Mouse (Mus musculus) CH12.LX (cell line): ENCODE measurements around the gene Acadl. TPM values are rescaled to one million over a fixed set of nuclear protein-coding genes. Genes with fewer than 3 reads are reported as not detected.

Source experiments
- DNase-seq: peaks from one replicate; pipeline ENCODE4 v3.0.0-alpha.2; 2013; ENCODE audit errors: extremely low read depth
- H3K27ac ChIP-seq: 2 replicates; pipeline ENCODE4 v1.5.1; 2012; ENCODE audit warnings: low read depth, mild to moderate bottlenecking, control low read depth, moderate library complexity; ENCODE audit not compliant: insufficient read depth
- H3K27me3 ChIP-seq: replicated peaks from 2 replicates; pipeline ENCODE3; 2012; ENCODE audit warnings: inconsistent platforms
- H3K36me3 ChIP-seq, 2 experiments: replicated peaks in 1 of 2; 2 replicates each; pipeline versions ENCODE3 to v1.6.1; 2012; ENCODE audit warnings: inconsistent platforms in 1 of 2, low read length in 1 of 2, mild to moderate bottlenecking in 1 of 2, mixed read lengths in 1 of 2, moderate library complexity in 1 of 2; ENCODE audit not compliant: control insufficient read depth in 1 of 2, insufficient read depth in 1 of 2
- H3K4me1 ChIP-seq, 2 experiments: 2 replicates each; pipeline ENCODE4 v1.6.1; 2012; ENCODE audit warnings: inconsistent platforms in 1 of 2, moderate library complexity in 1 of 2; ENCODE audit not compliant: insufficient read depth in 2 of 2, control insufficient read depth in 1 of 2
- H3K4me2 ChIP-seq: 2 replicates; pipeline ENCODE4 v1.6.1; 2012; ENCODE audit warnings: low read depth, mild to moderate bottlenecking, control low read depth; ENCODE audit not compliant: poor library complexity, insufficient read depth, severe bottlenecking
- H3K4me3 ChIP-seq, 3 experiments: fragments of 150-350 bp in 1 of 3; sonication (generic) in 1 of 3; replicated peaks in 1 of 3; 2 replicates each; pipeline versions ENCODE3 to v1.5.1; 2011 to 2012; ENCODE audit warnings: low read depth in 2 of 3, low read length in 2 of 3, mild to moderate bottlenecking in 2 of 3, moderate library complexity in 2 of 3, control low read depth in 1 of 3, improper control_type of control experiment in 1 of 3, inconsistent platforms in 1 of 3, mixed read lengths in 1 of 3; ENCODE audit not compliant: poor library complexity in 1 of 3
- H3K79me2 ChIP-seq: replicated peaks from 2 replicates; pipeline ENCODE4 v1.6.1; 2012; ENCODE audit warnings: mild to moderate bottlenecking, moderate library complexity; ENCODE audit not compliant: control insufficient read depth, poor library complexity, insufficient read depth, severe bottlenecking; ENCODE audit errors: extremely low read depth
- H3K9ac ChIP-seq: 2 replicates; pipeline ENCODE4 v1.6.1; 2012; ENCODE audit warnings: low read depth, mild to moderate bottlenecking, control low read depth, moderate library complexity; ENCODE audit not compliant: insufficient read depth
- H3K9me3 ChIP-seq: replicated peaks from 2 replicates; pipeline ENCODE3; 2012; ENCODE audit warnings: low read length, inconsistent platforms, mixed read lengths
- CHD1 ChIP-seq: IDR thresholded peaks from 2 replicates; pipeline ENCODE4 v1.6.1; 2012; ENCODE audit warnings: low read depth, low read length, improper control_type of control experiment, inconsistent platforms
- CHD2 ChIP-seq: IDR thresholded peaks from 2 replicates; pipeline ENCODE4 v1.6.1; 2011; ENCODE audit warnings: low read length, improper control_type of control experiment
- CTCF ChIP-seq, 2 experiments: IDR thresholded peaks in 1 of 2; conservative IDR thresholded peaks in 1 of 2; 2 replicates each; pipeline ENCODE4 v1.5.1; 2011 to 2012; ENCODE audit warnings: low read depth in 2 of 2, low read length in 2 of 2, improper control_type of control experiment in 1 of 2, inconsistent platforms in 1 of 2, mild to moderate bottlenecking in 1 of 2, moderate library complexity in 1 of 2
- E2F4 ChIP-seq: IDR thresholded peaks from 2 replicates; pipeline ENCODE4 v1.6.1; 2011; ENCODE audit warnings: low read depth, low read length, improper control_type of control experiment; ENCODE audit not compliant: insufficient replicate concordance
- ELF1 ChIP-seq: IDR thresholded peaks from 2 replicates; pipeline ENCODE4 v1.6.1; 2014; ENCODE audit warnings: low read depth, mild to moderate bottlenecking, inconsistent platforms, low read length, improper control_type of control experiment
- ETS1 ChIP-seq: conservative IDR thresholded peaks from 2 replicates; pipeline ENCODE4 v1.6.1; 2012; ENCODE audit warnings: low read depth, mild to moderate bottlenecking, inconsistent platforms, low read length, improper control_type of control experiment, moderate library complexity
- HCFC1 ChIP-seq: IDR thresholded peaks from 2 replicates; pipeline ENCODE4 v1.6.1; 2012; ENCODE audit warnings: low read depth, mild to moderate bottlenecking, inconsistent platforms, low read length, improper control_type of control experiment
- IRF4 ChIP-seq: IDR thresholded peaks from 2 replicates; pipeline ENCODE4 v1.6.1; 2014; ENCODE audit warnings: low read depth, mild to moderate bottlenecking, inconsistent platforms, low read length, improper control_type of control experiment
- JUN ChIP-seq: IDR thresholded peaks from 2 replicates; pipeline ENCODE4 v1.6.1; 2011; ENCODE audit warnings: low read depth, mild to moderate bottlenecking, low read length, improper control_type of control experiment, moderate library complexity; ENCODE audit not compliant: insufficient read depth
- JUND ChIP-seq: conservative IDR thresholded peaks from 2 replicates; pipeline ENCODE4 v1.6.1; 2011; ENCODE audit warnings: low read depth, low read length, improper control_type of control experiment
- MAFK ChIP-seq: IDR thresholded peaks from 2 replicates; pipeline ENCODE4 v1.6.1; 2011; ENCODE audit warnings: low read length, improper control_type of control experiment; ENCODE audit not compliant: insufficient replicate concordance
- MAX ChIP-seq: IDR thresholded peaks from 2 replicates; pipeline ENCODE4 v1.6.1; 2011; ENCODE audit warnings: low read length, improper control_type of control experiment
- MAZ ChIP-seq: IDR thresholded peaks from 2 replicates; pipeline ENCODE4 v1.6.1; 2012; ENCODE audit warnings: low read depth, mild to moderate bottlenecking, inconsistent platforms, low read length, improper control_type of control experiment, moderate library complexity
- MEF2A ChIP-seq: IDR thresholded peaks from 2 replicates; pipeline ENCODE4 v1.6.1; 2014; ENCODE audit warnings: low read depth, mild to moderate bottlenecking, inconsistent platforms, low read length, improper control_type of control experiment, borderline replicate concordance
- MXI1 ChIP-seq: IDR thresholded peaks from 2 replicates; pipeline ENCODE4 v1.6.1; 2011; ENCODE audit warnings: mild to moderate bottlenecking, low read depth, low read length, improper control_type of control experiment
- MYC ChIP-seq: IDR thresholded peaks from 2 replicates; pipeline ENCODE4 v1.6.1; 2011; ENCODE audit warnings: low read depth, mild to moderate bottlenecking, improper control_type of control experiment, low read length
- NRF1 ChIP-seq: IDR thresholded peaks from 2 replicates; pipeline ENCODE4 v1.6.1; 2014; ENCODE audit warnings: low read depth, mild to moderate bottlenecking, inconsistent platforms, low read length, improper control_type of control experiment, moderate library complexity
- POLR2AphosphoS2 ChIP-seq: IDR thresholded peaks from 2 replicates; pipeline ENCODE4 v1.6.1; 2011; ENCODE audit warnings: low read depth, low read length, improper control_type of control experiment
- RAD21 ChIP-seq: IDR thresholded peaks from 2 replicates; pipeline ENCODE4 v1.6.1; 2011; ENCODE audit warnings: low read depth, mild to moderate bottlenecking, low read length, improper control_type of control experiment, moderate library complexity
- RCOR1 ChIP-seq: conservative IDR thresholded peaks from 2 replicates; pipeline ENCODE4 v1.6.1; 2012; ENCODE audit warnings: low read depth, mild to moderate bottlenecking, inconsistent platforms, low read length, improper control_type of control experiment
- SIN3A ChIP-seq: IDR thresholded peaks from 2 replicates; pipeline ENCODE4 v1.6.1; 2012; ENCODE audit warnings: low read length, improper control_type of control experiment, inconsistent platforms
- SMC3 ChIP-seq: IDR thresholded peaks from 2 replicates; pipeline ENCODE4 v1.6.1; 2011; ENCODE audit warnings: low read depth, low read length, improper control_type of control experiment
- TBP ChIP-seq: conservative IDR thresholded peaks from 2 replicates; pipeline ENCODE4 v1.6.1; 2011; ENCODE audit warnings: low read depth, low read length, improper control_type of control experiment
- USF1 ChIP-seq: IDR thresholded peaks from 2 replicates; pipeline ENCODE4 v1.6.1; 2014; ENCODE audit warnings: low read depth, mild to moderate bottlenecking, inconsistent platforms, low read length, improper control_type of control experiment
- USF2 ChIP-seq: conservative IDR thresholded peaks from 2 replicates; pipeline ENCODE4 v1.6.1; 2011; ENCODE audit warnings: low read depth, low read length, improper control_type of control experiment
- ZC3H11A ChIP-seq: IDR thresholded peaks from 2 replicates; pipeline ENCODE4 v1.6.1; 2012; ENCODE audit warnings: low read depth, mild to moderate bottlenecking, inconsistent platforms, low read length, improper control_type of control experiment
- ZKSCAN1 ChIP-seq: IDR thresholded peaks from 2 replicates; pipeline ENCODE4 v1.6.1; 2012; ENCODE audit warnings: low read depth, inconsistent platforms, low read length, improper control_type of control experiment, borderline replicate concordance
- ZMIZ1 ChIP-seq: IDR thresholded peaks from 2 replicates; pipeline ENCODE4 v1.6.1; 2012; ENCODE audit warnings: low read depth, mild to moderate bottlenecking, inconsistent platforms, low read length, improper control_type of control experiment
- ZNF384 ChIP-seq: IDR thresholded peaks from 2 replicates; pipeline ENCODE4 v1.6.1; 2012; ENCODE audit warnings: low read depth, low read length, improper control_type of control experiment, inconsistent platforms
- dilution Hi-C: fragments of 300-500 bp; cut with MboI; formaldehyde crosslinking; loops from 2 replicates; pipeline ENCODE4 v1.14.3; 2020; ENCODE audit warnings: low sequenced_read_pairs; ENCODE audit not compliant: extremely low pct_unique_long_range_greater_than_20kb, extremely low pct_ligation_motif_present
- in situ Hi-C: fragments of 300-500 bp; cut with MboI; formaldehyde crosslinking; loops from 3 replicates; pipeline ENCODE4 v1.14.3; 2019; ENCODE audit warnings: low sequenced_read_pairs, low pct_ligation_motif_present, low pct_unique_long_range_greater_than_20kb, mixed read lengths
- polyA plus RNA-seq: library from polyadenylated mRNA; unstranded; fragments of >175 nt; gene quantifications from 2 replicates; pipeline ENCODE4 v1.2.1, GENCODE M21; 2012; ENCODE audit warnings: low read depth; ENCODE audit not compliant: insufficient read length
- total RNA-seq, 2 experiments: library from RNA; depleted of rRNA; stranded (reverse); fragments of 300-350 nt in 1 of 2; fragments of >200 nt in 1 of 2; gene quantifications; 2 replicates each; pipeline ENCODE4 v1.2.3; 2012 to 2014

The Acadl gene
- total and polyA plus RNA-seq, 3 experiments, result 24.7 to 58.9 (median 26.2) TPM

DNA sequence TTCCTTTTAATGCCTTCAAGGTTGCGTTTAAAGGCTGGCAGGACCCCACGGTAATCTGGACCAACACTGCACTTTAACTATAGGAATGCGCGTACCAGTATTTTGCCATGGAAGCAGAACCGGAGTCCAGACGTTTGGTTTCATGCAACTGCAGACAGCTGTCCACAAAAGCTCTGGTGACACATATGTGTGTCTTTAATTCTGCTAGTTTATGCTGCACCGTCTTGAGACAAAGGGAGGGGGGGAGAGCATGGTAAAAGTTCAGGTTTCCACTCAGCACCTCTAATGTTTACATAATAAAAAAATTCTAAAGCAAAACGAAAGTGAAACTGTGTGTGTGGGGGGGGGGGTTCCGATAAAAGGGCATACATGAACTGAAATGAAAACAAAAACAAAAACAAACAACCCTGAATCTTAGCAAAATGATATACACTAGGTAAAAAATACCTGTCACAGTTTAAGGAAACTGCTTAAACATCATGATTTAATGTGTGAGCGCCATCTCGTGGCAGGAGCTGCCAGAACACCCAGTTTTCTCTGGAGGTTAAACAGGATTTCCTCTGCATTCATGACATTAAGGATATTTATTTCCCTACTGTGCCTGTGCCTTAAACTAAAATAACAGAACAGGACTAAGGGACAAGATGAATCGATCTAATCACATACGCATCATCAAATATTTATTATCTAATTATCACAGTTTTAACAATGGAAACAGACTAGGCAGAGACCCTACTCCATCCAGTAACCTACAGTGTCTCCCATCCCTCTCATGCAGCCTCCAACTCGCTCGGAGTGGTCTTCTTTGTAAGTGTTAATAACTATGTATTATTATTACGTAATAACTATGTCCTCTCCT, 24.7 kb downstream of the Acadl start:
- H3K4me2 ChIP-seq, result peak overlapping the region; percentile 94
- dilution Hi-C loops, result no loop called here

GRCm38 (mm10) chr1:66837207-66837606, 25.9 kb downstream of the Acadl start:
- no peak for DNase-seq
- H3K36me3 ChIP-seq, result peaks cover 34 to 53% of the 10 kb centered on the region in 2 experiments
- no peaks in the 10 kb centered on the region for H3K79me2 ChIP-seq
- no peaks in the 10 kb centered on the region for H3K9me3 ChIP-seq
- no peak overlapping the region for H3K4me2 ChIP-seq
- dilution Hi-C loops (no loop called here), in situ Hi-C loops (no loop called here)
- H3K27ac ChIP-seq, result no peak overlapping the region
- no peaks in the 10 kb centered on the region for H3K27me3 ChIP-seq
- no peak overlapping the region for H3K4me3 ChIP-seq
- H3K4me1 ChIP-seq, result peaks cover 0 to 29% of the 10 kb centered on the region in 2 experiments; a peak in 2 of 4 replicates
- TF ChIP-seq MAZ, result no peak
- no peak overlapping the region for H3K9ac ChIP-seq

More for the DNA sequence above, 24.7 kb downstream of the Acadl start:
- no peak overlapping the region for H3K9ac ChIP-seq
- H3K4me1 ChIP-seq, result peaks cover 0 to 29% of the 10 kb centered on the region in 2 experiments; a peak in 2 of 4 replicates
- no peaks in the 10 kb centered on the region for H3K27me3 ChIP-seq
- in situ Hi-C loops, result no loop called here
- H3K36me3 ChIP-seq, result peaks cover 43 to 60% of the 10 kb centered on the region in 2 experiments
- no peak for TF ChIP-seq SIN3A
- peak; percentile 44; the same call in 1 of the 2 replicates for TF ChIP-seq MAZ
- peak; percentile 29; the same call in 1 of the 2 replicates for TF ChIP-seq ZNF384
- no peak for TF ChIP-seq USF1
- peak; percentile 63 for TF ChIP-seq ZC3H11A
- TF ChIP-seq RAD21, result peak; percentile 93
- no peak for TF ChIP-seq MXI1
- no peak for TF ChIP-seq E2F4
- TF ChIP-seq MAFK, result no peak
- TF ChIP-seq RCOR1, result no peak
- TF ChIP-seq MEF2A, result 0 out of 2 replicates have a peak, but pooled peaks have one; percentile 30
- TF ChIP-seq CHD2, result no peak
- no peak for TF ChIP-seq USF2
- no peak for TF ChIP-seq POLR2AphosphoS2
- peak; percentile 47; the same call in 1 of the 2 replicates for TF ChIP-seq IRF4
- TF ChIP-seq MYC, result no peak
- no peak for TF ChIP-seq ZKSCAN1
- TF ChIP-seq CHD1, result no peak
- no peak; the same call in 1 of the 2 replicates for TF ChIP-seq ETS1
- no peak; the same call in 1 of the 2 replicates for TF ChIP-seq JUN
- no peak for TF ChIP-seq ZMIZ1
- TF ChIP-seq HCFC1, result no peak
- TF ChIP-seq CTCF (conservative IDR thresholded peaks at IDR 0.05 in 1 of 2, IDR thresholded peaks at IDR 0.05 in 1 of 2; ENCODE audit: low read depth in 2 of 2, low read length in 2 of 2), result peak; percentile 81 to 84
- TF ChIP-seq NRF1, result no peak
- no peak for TF ChIP-seq TBP
- 0 out of 2 replicates have a peak, but pooled peaks have one; percentile 12 for TF ChIP-seq ELF1
- TF ChIP-seq MAX, result no peak
- peak; percentile 89 for TF ChIP-seq SMC3
- TF ChIP-seq JUND, result peak; percentile 58
- TF ChIP-seq, all 38 proteins: peak for 10
- H3K79me2 ChIP-seq, result no peaks in the 10 kb centered on the region
- no peak overlapping the region for H3K27ac ChIP-seq
- no peaks in the 10 kb centered on the region for H3K9me3 ChIP-seq
- peak; percentile 72 for DNase-seq
- no peak overlapping the region for H3K4me3 ChIP-seq
